Mouse (Mus musculus): ENCODE measurements around the gene D17H6S53E.

- TF ChIP-seq CTCF (IDR thresholded peaks at IDR 0.05; ENCODE audit: borderline replicate concordance, extremely low read depth, insufficient read depth, insufficient read length): no peak
- TF ChIP-seq POLR2A (IDR thresholded peaks at IDR 0.05; ENCODE audit: borderline replicate concordance, extremely low read depth, insufficient read depth, insufficient read length, poor library complexity, severe bottlenecking): no peak
Observed at GRCm38 (mm10) chr17:35162121-35162520, 35.9 kb downstream of the D17H6S53E start.
